Mouse (Mus musculus): ENCODE measurements around the gene Csnk1g2. TPM values are rescaled to one million over a fixed set of nuclear protein-coding genes. Genes with fewer than 3 reads are reported as not detected.
"Not testable (repeated sequence)": the region's sequence is repeated elsewhere in the genome, so short reads cannot be mapped to it uniquely, and the experiment has no call there.

The Csnk1g2 gene
- polyA plus RNA-seq, 1 experiment = 178 TPM

DNA sequence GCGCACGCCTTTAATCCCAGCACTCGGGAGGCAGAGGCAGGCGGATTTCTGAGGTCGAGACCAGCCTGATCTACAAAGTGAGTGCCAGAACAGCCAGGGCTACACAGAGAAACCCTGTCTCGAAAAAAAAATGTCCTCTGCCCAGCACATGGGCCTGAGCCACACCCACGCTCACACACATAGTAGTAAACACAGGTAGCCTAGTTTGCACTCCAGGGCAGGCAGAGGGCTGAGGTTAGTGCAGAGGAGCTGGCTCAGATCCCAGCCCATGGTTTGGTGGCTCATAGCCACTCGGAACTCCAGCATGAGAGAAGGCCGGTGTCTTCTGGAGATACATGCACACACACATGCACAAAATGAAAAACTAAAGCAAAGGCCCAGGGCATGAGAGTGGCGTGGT is 24.3 kb downstream of the Csnk1g2 start:
- Histone ChIP-seq H3K4me3 (no peak overlapping the region), H3K4me2 (ENCODE audit: low read depth) (no peak overlapping the region), H3K36me3 (ENCODE audit: control insufficient read depth, insufficient read depth) (no peaks in the 10 kb centered on the region)

GRCm38 (mm10) chr10:80649910-80650309 is 27.3 kb downstream of the Csnk1g2 start:
- H3K4me3 ChIP-seq; H3K79me2 ChIP-seq (ENCODE audit: control insufficient read depth, insufficient read depth); H3ac ChIP-seq (ENCODE audit: control insufficient read depth, insufficient read length); H3K36me3 ChIP-seq (ENCODE audit: control insufficient read depth, insufficient read depth); H3K4me2 ChIP-seq (ENCODE audit: low read depth); H3K27me3 ChIP-seq (ENCODE audit: control insufficient read depth, insufficient read depth, insufficient read length): not testable (repeated sequence)

More for the DNA sequence above, 24.3 kb downstream of the Csnk1g2 start:
- no peak overlapping the region for H3ac ChIP-seq (ENCODE audit: control insufficient read depth, insufficient read length)
- peaks cover 3% of the 10 kb centered on the region for H3K79me2 ChIP-seq (ENCODE audit: control insufficient read depth, insufficient read depth)
- TF ChIP-seq MAX (IDR thresholded peaks at IDR 0.05; ENCODE audit: low read depth) (no peak), REST (IDR thresholded peaks at IDR 0.05; ENCODE audit: insufficient read depth, insufficient read length) (no peak), SRF (IDR thresholded peaks at IDR 0.05; ENCODE audit: control insufficient read depth, insufficient read length, low read depth) (no peak), TCF3 (IDR thresholded peaks at IDR 0.05; ENCODE audit: insufficient read length, low read depth) (no peak), MYOG (IDR thresholded peaks at IDR 0.05; ENCODE audit: control insufficient read depth in 1 of 3, insufficient read depth in 1 of 3, insufficient read length in 2 of 3, low read depth in 2 of 3) (no peak), E2F4 (IDR thresholded peaks at IDR 0.05; ENCODE audit: insufficient read depth) (no peak), MYOD1 (IDR thresholded peaks at IDR 0.05; ENCODE audit: control insufficient read depth in 1 of 3, insufficient read length in 2 of 3, low read depth in 2 of 3) (no peak), CEBPB (IDR thresholded peaks at IDR 0.05; ENCODE audit: insufficient read depth, poor library complexity, severe bottlenecking) (no peak), POLR2A (IDR thresholded peaks at IDR 0.05; ENCODE audit: insufficient read length, low read depth) (no peak)
- H3K27me3 ChIP-seq (ENCODE audit: control insufficient read depth, insufficient read depth, insufficient read length) = no peaks in the 10 kb centered on the region

DNA sequence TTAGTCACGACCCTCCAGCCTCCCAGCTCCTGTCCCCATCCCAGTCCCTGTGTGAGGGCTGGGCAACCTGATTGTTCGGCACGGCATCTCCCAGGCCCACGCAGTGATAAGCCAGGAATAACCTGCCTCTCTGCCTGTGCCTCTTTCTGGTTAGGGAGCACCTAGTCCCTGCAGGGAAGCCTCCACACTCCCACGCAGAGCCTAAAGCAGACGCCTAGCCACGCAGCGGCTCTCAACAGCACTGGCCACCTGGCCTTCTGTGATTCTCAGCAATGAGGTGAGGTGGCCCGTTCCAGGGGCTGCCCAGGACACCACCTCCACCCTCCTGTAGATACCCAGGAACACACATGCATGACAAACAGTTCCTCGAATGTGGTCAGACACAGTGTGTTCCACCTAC is 27.8 kb downstream of the Csnk1g2 start:
- no peak overlapping the region for H3K4me3 ChIP-seq
- no peak for TF ChIP-seq SRF (IDR thresholded peaks at IDR 0.05; ENCODE audit: control insufficient read depth, insufficient read length, low read depth)
- no peak for TF ChIP-seq REST (IDR thresholded peaks at IDR 0.05; ENCODE audit: insufficient read depth, insufficient read length)
- TF ChIP-seq MYOG (IDR thresholded peaks at IDR 0.05; ENCODE audit: control insufficient read depth in 1 of 3, insufficient read depth in 1 of 3, insufficient read length in 2 of 3, low read depth in 2 of 3) = no peak
- TF ChIP-seq POLR2A (IDR thresholded peaks at IDR 0.05; ENCODE audit: insufficient read length, low read depth) = no peak
- no peak for TF ChIP-seq TCF3 (IDR thresholded peaks at IDR 0.05; ENCODE audit: insufficient read length, low read depth)
- TF ChIP-seq POLR2AphosphoS2 (IDR thresholded peaks at IDR 0.05; ENCODE audit: insufficient read length, low read depth) = no peak
- TF ChIP-seq MAX (IDR thresholded peaks at IDR 0.05; ENCODE audit: low read depth) = no peak
- no peak for TF ChIP-seq MYOD1 (IDR thresholded peaks at IDR 0.05; ENCODE audit: control insufficient read depth in 1 of 3, insufficient read length in 2 of 3, low read depth in 2 of 3)
- no peak for TF ChIP-seq USF1 (IDR thresholded peaks at IDR 0.05; ENCODE audit: low read depth)
- no peak for TF ChIP-seq CEBPB (IDR thresholded peaks at IDR 0.05; ENCODE audit: insufficient read depth, poor library complexity, severe bottlenecking)
- TF ChIP-seq E2F4 (IDR thresholded peaks at IDR 0.05; ENCODE audit: insufficient read depth) = no peak
- TF ChIP-seq TCF12 (IDR thresholded peaks at IDR 0.05; ENCODE audit: insufficient read depth, poor library complexity, severe bottlenecking) = no peak
- no peak overlapping the region for H3K4me2 ChIP-seq (ENCODE audit: low read depth)
- no peaks in the 10 kb centered on the region for H3K36me3 ChIP-seq (ENCODE audit: control insufficient read depth, insufficient read depth)
- no peaks in the 10 kb centered on the region for H3K27me3 ChIP-seq (ENCODE audit: control insufficient read depth, insufficient read depth, insufficient read length)
- no peak overlapping the region for H3ac ChIP-seq (ENCODE audit: control insufficient read depth, insufficient read length)
- H3K79me2 ChIP-seq (ENCODE audit: control insufficient read depth, insufficient read depth) = peaks cover 12% of the 10 kb centered on the region

- H3K27me3 ChIP-seq (ENCODE audit: control insufficient read depth, insufficient read depth, insufficient read length) = no peaks in the 10 kb centered on the region
- H3K4me3 ChIP-seq = no peak overlapping the region
- H3K36me3 ChIP-seq (ENCODE audit: control insufficient read depth, insufficient read depth) = no peaks in the 10 kb centered on the region
- H3K79me2 ChIP-seq (ENCODE audit: control insufficient read depth, insufficient read depth) = peaks cover 18% of the 10 kb centered on the region
- peak overlapping the region; percentile 31 for H3K4me2 ChIP-seq (ENCODE audit: low read depth)
- H3ac ChIP-seq (ENCODE audit: control insufficient read depth, insufficient read length) = no peak overlapping the region
- no peak for TF ChIP-seq MAX (IDR thresholded peaks at IDR 0.05; ENCODE audit: low read depth)
- no peak for TF ChIP-seq TCF3 (IDR thresholded peaks at IDR 0.05; ENCODE audit: insufficient read length, low read depth)
- TF ChIP-seq MYOG (IDR thresholded peaks at IDR 0.05; ENCODE audit: control insufficient read depth in 1 of 3, insufficient read depth in 1 of 3, insufficient read length in 2 of 3, low read depth in 2 of 3) = no peak
These were observed 30.6 kb downstream of the Csnk1g2 start for GRCm38 (mm10) chr10:80653156-80653720.

DNA sequence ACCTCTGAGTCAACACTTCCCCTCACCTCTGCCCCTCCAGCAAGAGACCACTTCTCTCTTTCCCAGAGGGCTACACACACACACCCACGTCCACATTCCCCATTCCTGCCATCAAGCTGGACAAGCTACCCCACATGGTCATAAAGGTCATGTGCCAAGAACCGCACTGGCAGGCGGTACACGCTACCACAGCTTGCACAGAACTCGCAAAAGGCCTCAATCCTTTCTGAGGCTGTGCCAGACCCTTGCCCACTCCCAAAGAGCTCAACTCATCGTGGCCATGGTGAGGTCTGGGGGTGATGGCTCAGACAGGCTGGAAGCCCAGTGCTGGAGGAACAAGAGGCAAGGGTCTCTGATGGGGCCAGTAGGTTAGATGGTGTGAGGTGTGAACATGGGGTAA is 32.2 kb downstream of the Csnk1g2 start:
- Histone ChIP-seq H3ac (ENCODE audit: control insufficient read depth, insufficient read length) (no peak overlapping the region), H3K79me2 (ENCODE audit: control insufficient read depth, insufficient read depth) (peaks cover 18% of the 10 kb centered on the region), H3K4me3 (peak overlapping the region; percentile 35), H3K4me2 (ENCODE audit: low read depth) (peak overlapping the region; percentile 84), H3K36me3 (ENCODE audit: control insufficient read depth, insufficient read depth) (no peaks in the 10 kb centered on the region), H3K27me3 (ENCODE audit: control insufficient read depth, insufficient read depth, insufficient read length) (no peaks in the 10 kb centered on the region)
- no peak for TF ChIP-seq SRF (IDR thresholded peaks at IDR 0.05; ENCODE audit: control insufficient read depth, insufficient read length, low read depth)
- TF ChIP-seq POLR2AphosphoS2 (IDR thresholded peaks at IDR 0.05; ENCODE audit: insufficient read length, low read depth) = no peak
- TF ChIP-seq MAX (IDR thresholded peaks at IDR 0.05; ENCODE audit: low read depth) = no peak
- TF ChIP-seq MYOD1 (IDR thresholded peaks at IDR 0.05; ENCODE audit: control insufficient read depth in 1 of 3, insufficient read length in 2 of 3, low read depth in 2 of 3) = no peak
- TF ChIP-seq POLR2A (IDR thresholded peaks at IDR 0.05; ENCODE audit: insufficient read length, low read depth) = no peak
- no peak for TF ChIP-seq TCF3 (IDR thresholded peaks at IDR 0.05; ENCODE audit: insufficient read length, low read depth)
- no peak for TF ChIP-seq CEBPB (IDR thresholded peaks at IDR 0.05; ENCODE audit: insufficient read depth, poor library complexity, severe bottlenecking)
- TF ChIP-seq REST (IDR thresholded peaks at IDR 0.05; ENCODE audit: insufficient read depth, insufficient read length) = no peak

All from myocyte (in vitro differentiated cells).